Mouse (Mus musculus) kidney, postnatal 36 days (tissue): ENCODE results near the gene Trem3.

ENCODE experiments used
- DNase-seq, 2 experiments: peaks; one replicate each; pipeline ENCODE4 v3.0.0; 2021 to 2022; ENCODE audit warnings: mixed read lengths in 2 of 2

Trem3 gene

DNA sequence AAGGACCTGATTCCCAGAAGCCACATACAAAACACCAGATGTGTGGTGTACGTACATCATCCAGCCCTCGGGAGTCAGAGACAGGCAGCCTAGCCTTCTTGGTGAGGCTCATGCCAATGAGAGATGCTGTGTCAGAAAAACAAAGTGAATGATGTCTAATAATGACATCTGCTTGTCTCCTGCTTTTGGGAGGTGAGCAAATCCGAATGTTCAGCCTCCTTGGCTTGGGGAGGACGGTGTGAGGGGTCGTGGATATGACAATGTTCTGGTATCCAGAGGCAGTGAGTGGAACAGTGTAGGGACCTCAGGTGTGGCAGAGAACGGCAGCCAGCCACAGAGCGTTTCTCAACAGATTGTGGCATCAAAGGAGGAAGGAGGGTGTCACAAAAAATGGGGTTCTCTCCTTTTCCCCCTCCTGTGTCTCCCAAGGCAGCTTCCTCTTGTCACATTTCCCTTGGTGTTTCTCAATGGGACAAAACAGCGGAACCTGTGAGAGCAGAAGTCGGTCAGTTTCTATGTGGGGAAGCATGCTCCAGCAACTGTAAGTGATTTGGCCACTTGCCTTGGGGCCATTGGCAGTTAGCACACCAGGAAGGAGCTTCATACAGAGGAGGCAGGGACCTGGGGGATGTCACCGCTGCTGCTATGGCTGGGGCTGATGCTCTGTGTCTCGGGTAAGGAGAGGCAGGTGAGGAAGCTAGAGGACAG lies at the start of gene Trem3:
Gene Trem3 (plus strand): TSS at position 557 of the 708 bp plus-strand sequence.
- DNase-seq = peak in 1 of 2 experiments; percentile 8

DNA sequence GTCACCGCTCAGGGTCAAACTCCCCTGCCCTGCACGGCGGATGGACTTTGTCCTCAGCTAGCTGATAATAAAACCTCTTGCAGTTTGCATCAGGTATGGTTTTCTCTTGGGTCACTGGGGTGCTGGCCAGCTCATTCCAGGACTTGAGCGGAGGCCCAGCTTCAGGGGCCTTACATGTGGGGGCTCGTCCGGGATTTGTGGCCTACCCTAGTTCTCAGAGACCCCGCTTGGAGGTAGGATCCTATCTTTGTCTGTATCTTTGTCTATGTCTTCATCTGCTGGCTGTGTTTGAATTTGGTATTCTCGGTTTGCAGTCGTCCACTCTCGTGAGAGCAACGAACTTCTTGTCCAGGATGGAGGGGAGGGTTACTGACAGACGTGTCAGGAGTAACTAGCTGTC lies 44.5 kb upstream of the Trem3 start:
- no peak for DNase-seq

DNA sequence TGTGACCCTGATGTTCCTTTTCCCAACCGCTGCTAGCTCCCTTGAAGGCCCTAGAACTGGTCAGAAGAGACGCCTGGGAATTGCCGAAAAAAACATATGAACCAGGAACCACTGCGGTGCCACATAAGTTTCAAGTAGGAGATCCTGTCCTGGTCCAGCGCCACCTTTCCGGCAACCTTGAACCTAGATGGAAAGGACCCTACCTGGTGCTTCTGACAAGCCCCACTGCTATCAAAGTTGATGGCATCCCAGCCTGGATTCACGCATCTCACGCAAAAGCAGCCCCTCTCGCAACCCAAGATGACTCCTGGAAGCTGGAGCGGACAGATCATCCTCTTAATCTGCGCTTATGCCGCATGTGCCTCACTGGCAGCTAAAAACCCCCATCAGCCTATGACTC lies 35.0 kb upstream of the Trem3 start:
- DNase-seq = no peak

- DNase-seq = no peak
Measured at GRCm38 (mm10) chr17:48213511-48213910, 34.1 kb upstream of the Trem3 start.

DNA sequence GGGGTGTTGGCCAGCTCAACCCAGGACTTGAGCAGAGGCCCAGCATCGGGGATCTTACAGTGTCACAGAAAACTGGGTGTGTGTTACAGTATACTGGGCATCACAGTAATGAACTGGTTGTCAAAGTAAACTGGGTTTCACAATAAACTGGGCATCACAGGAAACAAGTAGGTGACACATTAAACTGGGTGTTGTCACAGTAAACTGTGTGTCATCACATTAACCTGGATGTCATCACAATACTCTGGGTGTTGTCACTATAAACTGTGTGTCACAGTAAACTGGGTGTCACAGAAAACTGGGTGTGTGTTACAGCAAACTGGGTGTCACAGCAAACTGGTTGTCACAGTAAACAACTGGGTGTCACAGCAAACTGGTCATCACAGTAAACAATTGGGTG lies 32.1 kb upstream of the Trem3 start:
- no peak for DNase-seq

DNA sequence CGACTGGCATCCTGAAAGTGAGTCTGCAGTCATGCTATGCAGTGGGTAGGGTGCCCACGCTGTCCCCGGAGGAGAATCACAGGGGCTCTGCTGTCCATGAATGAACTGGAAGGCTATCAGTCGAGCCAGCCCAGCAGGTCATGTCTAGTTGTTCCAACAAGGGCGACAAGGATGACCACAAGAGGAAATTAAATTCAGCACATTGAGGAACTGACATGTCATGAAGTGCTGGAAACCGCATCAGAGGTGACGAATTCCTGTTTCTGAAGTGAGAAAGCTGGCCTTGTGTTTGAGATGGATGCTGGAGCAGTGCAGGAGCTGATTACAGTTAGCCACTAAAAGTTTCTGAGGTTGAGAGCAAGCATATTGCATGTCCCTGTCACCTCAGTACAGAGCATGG lies 16.9 kb upstream of the Trem3 start:
- DNase-seq = no peak

DNA sequence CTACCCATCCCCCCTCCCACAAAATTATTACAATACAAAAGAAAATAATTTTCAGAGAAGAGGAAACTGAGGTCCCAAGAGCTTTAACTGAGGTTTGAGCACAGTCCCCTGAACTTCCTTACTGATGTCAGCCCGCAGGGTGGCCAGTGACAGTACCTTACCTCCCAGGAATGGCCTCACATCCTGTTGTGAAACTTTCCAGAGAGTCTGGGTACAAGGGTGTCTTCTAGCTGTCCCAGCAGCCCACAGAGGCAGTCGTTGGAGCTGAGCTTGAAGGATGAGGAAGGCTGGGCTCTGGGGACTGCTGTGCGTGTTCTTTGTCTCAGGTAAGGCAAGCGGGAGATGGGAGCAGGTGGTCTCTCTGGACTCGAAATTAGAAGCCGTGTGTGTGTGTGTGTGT lies 15.1 kb upstream of the Trem3 start, which contains the start of gene Trem1:
Gene Trem1 (plus strand): TSS at position 251 of the 400 bp plus-strand sequence.
- no peak for DNase-seq

DNA sequence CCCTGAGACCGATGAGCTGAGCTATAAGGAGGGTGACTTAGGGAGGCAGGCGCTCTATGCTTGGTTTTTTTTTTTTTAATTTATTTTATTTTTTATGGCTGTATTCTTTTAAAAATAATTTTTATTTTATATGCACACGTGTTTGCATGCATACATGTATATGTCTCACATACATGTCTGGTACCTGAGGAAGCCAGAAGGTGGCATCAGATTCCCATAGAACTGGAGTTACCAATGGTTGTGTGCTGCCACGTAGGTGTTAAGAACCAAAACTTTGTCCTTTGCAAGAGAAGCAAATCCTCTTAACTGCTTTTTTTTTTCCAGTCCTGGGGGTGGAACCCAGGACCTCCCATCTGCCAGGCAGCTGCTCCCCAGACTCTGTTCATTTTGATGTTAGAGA lies 13.8 kb upstream of the Trem3 start:
- DNase-seq = no peak

DNA sequence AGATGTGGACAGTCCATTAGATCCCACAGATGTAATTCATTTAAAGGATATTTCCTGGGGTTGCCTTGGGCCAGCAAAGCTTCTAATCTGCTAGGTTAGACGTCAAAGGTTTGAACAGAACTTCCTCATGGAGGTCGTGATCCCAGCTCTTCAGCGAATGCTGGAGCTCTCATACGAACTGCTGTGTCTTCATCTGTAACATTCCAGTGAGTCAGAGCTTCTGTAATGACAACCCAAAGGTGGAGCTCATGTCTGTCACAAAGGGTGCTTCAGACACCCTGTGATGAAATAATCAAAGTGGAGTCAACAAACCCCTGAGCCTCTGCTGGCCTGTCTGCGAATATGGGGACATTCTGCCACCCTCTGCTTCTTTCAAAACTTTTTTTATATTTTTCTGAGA lies 13.0 kb upstream of the Trem3 start:
- DNase-seq = no peak

- no peak for DNase-seq
Measured at GRCm38 (mm10) chr17:48235773-48236370, 11.7 kb upstream of the Trem3 start.

DNA sequence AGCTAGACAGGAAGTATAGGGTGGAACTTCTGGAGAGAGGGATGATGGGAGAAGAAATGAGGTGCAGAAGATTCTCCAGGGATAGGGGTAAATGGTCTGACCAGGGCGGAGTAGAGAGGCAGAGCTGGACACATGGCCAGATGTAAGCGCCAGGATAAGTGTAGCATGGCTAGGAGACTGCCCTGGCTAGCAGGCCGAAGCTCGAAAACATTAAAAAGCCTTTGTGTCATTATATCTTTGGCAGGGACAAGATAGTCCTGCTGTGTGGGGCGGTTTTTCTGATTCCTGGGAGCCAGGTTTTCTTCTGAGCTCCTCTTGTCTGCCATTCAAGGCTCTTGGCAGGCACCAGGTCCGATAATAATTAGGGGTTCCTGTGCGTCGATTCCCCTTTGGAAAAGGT lies 10.0 kb upstream of the Trem3 start:
- no peak for DNase-seq

GRCm38 (mm10) chr17:48249039-48249438 lies 1.5 kb downstream of the Trem3 start:
- DNase-seq = no peak

- no peak for DNase-seq
Measured at GRCm38 (mm10) chr17:48249501-48249900, 1.9 kb downstream of the Trem3 start.

DNA sequence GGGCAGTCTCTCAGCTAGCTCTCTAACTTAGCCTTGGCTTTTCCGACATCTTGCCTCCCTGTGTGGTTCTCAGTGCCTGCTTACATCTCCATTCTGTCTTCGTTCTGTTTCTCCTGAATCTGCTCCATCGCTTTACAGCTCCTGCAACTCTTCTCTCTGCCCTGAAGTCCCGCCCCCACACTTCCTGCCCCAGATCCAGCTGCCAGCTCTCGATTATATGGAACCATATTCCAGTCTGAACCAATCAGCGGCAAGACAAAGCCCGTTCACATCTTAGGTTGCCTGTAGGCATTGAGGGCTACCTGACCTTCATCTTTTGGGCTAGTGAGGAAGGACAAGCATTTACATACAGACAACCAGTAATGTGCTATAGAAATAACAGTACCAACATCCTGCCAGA lies 3.1 kb downstream of the Trem3 start:
- DNase-seq = no peak

DNA sequence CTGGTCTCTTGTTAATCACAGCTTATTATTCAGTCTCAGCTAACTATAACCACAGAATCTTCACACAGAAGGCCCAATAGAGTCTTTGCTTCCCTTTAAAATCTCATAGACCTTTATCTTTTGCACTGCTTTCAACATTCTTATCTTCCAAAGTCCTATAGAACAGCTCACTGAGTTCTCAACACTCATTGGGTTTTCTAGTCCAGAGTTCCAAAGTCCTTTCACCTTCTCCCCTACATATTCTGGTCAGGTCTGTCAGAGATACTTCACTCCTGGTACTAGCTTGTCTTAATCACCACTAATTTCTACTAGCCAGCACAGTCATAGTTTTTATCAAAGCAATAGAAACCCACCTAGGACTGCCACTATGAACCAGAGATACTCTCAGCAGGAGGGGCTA lies 9.0 kb downstream of the Trem3 start:
- no peak for DNase-seq

DNA sequence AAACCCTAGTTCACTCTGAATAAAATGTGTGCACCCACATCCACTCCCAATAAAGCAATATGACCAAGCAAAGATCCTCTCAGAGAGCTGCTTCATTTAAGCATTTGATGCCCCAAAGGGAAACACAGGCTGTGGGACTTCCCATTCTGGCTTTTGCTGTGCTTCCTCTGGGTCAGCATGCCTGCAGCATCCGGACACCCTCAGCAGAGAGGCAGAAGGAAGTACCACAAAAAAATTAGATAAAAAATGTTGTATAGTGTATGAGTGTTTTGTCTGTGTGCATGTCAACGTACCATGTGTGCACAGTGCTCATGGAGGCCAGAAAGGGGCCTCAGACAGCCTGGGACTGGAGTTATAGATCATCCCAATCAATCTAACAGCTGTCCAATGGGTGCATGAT lies 14.3 kb downstream of the Trem3 start:
- DNase-seq = no peak

DNA sequence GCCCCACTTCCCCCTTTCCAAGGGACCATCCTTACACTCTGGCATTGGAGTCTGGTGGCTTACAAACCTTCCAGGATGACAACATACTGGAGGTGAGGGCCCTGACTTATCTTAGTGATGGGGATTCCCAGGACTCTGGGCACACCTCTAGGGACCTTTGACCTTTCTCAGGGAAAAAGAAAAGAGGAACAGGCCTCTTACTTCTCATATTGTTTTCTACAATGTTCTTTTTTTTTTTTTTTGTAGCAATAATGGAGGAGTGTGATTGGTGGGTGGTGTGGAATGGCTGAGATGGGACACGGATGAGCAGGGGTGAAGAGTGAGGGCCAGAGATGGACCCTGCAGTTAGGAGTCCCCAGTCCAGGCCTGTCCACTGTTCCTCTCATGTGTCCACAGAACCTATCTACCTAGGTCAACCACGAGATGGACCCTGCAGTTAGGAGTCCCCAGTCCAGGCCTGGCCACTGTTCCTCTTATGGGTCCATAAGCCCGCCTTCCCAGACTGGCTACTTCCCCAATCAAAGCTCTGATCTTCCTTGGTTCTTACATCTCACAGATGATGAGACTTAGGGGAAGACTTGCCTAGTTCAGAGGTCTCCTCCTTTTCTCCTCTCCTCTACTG lies 16.3 kb downstream of the Trem3 start, which contains the start of gene Treml4:
Gene Treml4 (plus strand): TSS at position 555 of the 622 bp plus-strand sequence.
- DNase-seq = no peak

GRCm38 (mm10) chr17:48264662-48265061 lies 17.1 kb downstream of the Trem3 start:
- no peak for DNase-seq

DNA sequence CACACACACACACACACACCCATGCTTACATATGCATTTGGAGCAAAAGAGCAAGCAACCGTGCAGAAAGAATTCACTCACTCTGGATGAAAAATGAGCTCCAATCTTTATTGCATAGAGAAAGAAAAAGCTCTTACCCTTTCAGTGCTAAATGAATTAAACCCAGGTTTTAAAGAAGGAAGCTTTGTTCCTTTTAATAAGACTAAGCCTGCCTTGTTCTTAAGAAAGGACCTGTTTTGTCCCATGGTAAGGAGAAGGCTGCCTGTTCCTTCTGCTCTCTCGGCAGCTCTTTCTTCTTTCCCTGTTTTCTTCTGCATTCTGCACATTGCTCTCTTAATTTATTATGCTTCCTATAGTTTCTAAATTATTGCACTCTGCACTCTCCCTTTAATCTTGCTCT lies 18.6 kb downstream of the Trem3 start:
- DNase-seq = no peak

GRCm38 (mm10) chr17:48266610-48267304 lies 19.2 kb downstream of the Trem3 start:
- DNase-seq = no peak

GRCm38 (mm10) chr17:48267591-48267990 lies 20.0 kb downstream of the Trem3 start:
- DNase-seq = no peak

- no peak for DNase-seq
Measured at GRCm38 (mm10) chr17:48268276-48268675, 20.7 kb downstream of the Trem3 start.

DNA sequence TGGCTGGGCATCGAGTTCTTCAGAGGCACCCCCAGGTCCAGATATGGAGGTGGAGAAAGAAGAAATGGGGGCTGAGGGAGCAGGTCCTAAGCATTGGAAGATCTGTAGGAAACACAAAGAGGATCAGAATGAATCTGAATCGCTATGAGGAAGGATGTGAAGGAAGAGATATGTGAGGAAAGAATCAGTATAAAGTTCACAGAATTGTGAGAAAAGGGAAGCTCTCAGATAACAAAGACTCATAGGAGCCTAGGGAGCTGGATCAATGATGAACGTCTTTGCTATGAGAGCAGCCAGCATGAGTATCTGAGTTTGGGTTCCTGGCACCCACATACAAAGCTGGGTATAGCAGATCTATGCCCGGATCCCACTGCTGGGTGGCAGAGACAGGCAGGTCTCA lies 22.3 kb downstream of the Trem3 start:
- no peak for DNase-seq

DNA sequence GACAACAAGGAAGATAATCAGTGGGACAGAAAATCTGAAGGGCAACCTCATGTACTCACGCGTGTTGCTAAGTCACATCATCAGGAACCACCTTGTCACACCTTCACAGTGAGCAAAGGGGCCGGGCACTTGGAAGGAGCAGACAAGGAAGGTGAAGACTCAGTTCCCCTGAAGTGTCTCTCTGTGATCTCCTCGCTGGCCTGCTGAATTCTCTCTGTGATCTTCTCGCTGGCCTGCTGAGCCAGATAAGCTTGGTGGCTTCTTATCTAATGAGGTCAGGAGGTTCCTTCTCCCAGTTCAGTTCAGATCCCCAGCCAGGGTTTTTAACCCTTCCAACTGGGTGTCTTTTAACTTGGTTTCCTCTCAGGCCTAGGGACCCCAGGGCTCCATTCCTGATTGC lies 24.6 kb downstream of the Trem3 start:
- DNase-seq = no peak
